Mouse (Mus musculus) adrenal gland, adult 8-10 months (tissue): ENCODE measurements around the gene Fam171a2. TPM values are rescaled to one million over a fixed set of nuclear protein-coding genes. Genes with fewer than 3 reads are reported as not detected.

Source experiments
- DNase-seq: peaks from one replicate; pipeline ENCODE4 v3.0.0; 2022
- total RNA-seq, 4 experiments: library from RNA; stranded (reverse); gene quantifications; 2 replicates each; pipeline ENCODE4 v1.2.4; 2022

Gene Fam171a2
- 1 to 10 TPM; 3.8 to 6.2 (median 5.0) TPM for total RNA-seq

- no peak for DNase-seq
Measured at GRCm38 (mm10) chr11:102447497-102447896, at the start of gene Fam171a2. Gene Fam171a2 (minus strand): TSS chr11:102447682.

GRCm38 (mm10) chr11:102496732-102497131, 49.2 kb upstream of the Fam171a2 start:
- DNase-seq, result no peak

- DNase-seq, result no peak
Measured at GRCm38 (mm10) chr11:102496206-102496605, 48.7 kb upstream of the Fam171a2 start.

GRCm38 (mm10) chr11:102495742-102496141, 48.3 kb upstream of the Fam171a2 start:
- no peak for DNase-seq

- no peak for DNase-seq
Measured at GRCm38 (mm10) chr11:102495114-102495513, 47.6 kb upstream of the Fam171a2 start.

- DNase-seq, result no peak
Measured at GRCm38 (mm10) chr11:102494063-102494650, 46.7 kb upstream of the Fam171a2 start.

- no peak for DNase-seq
Measured at GRCm38 (mm10) chr11:102493241-102493640, 45.8 kb upstream of the Fam171a2 start.

GRCm38 (mm10) chr11:102487901-102488300, 40.4 kb upstream of the Fam171a2 start:
- DNase-seq, result no peak

- no peak for DNase-seq
Measured at GRCm38 (mm10) chr11:102486733-102487386, 39.4 kb upstream of the Fam171a2 start.

GRCm38 (mm10) chr11:102481779-102482178, 34.3 kb upstream of the Fam171a2 start:
- no peak for DNase-seq

GRCm38 (mm10) chr11:102480897-102481296, 33.4 kb upstream of the Fam171a2 start:
- DNase-seq, result no peak

GRCm38 (mm10) chr11:102480111-102480510, 32.6 kb upstream of the Fam171a2 start:
- no peak for DNase-seq

GRCm38 (mm10) chr11:102479581-102479980, 32.1 kb upstream of the Fam171a2 start:
- no peak for DNase-seq

- DNase-seq, result no peak
Measured at GRCm38 (mm10) chr11:102478671-102479070, 31.2 kb upstream of the Fam171a2 start.

GRCm38 (mm10) chr11:102475027-102475426, 27.5 kb upstream of the Fam171a2 start:
- no peak for DNase-seq

- no peak for DNase-seq
Measured at GRCm38 (mm10) chr11:102469648-102470357, 22.3 kb upstream of the Fam171a2 start, which contains the start of gene Itga2b. Gene Itga2b (minus strand): TSS chr11:102470122.

GRCm38 (mm10) chr11:102467041-102467631, 19.7 kb upstream of the Fam171a2 start:
- DNase-seq, result peak; percentile 97

GRCm38 (mm10) chr11:102465713-102466436, 18.4 kb upstream of the Fam171a2 start:
- DNase-seq, result peak; percentile 77

- no peak for DNase-seq
Measured at GRCm38 (mm10) chr11:102464901-102465300, 17.4 kb upstream of the Fam171a2 start.

- DNase-seq, result no peak
Measured at GRCm38 (mm10) chr11:102461764-102462163, 14.3 kb upstream of the Fam171a2 start.

GRCm38 (mm10) chr11:102460541-102460940, 13.1 kb upstream of the Fam171a2 start:
- no peak for DNase-seq

GRCm38 (mm10) chr11:102455740-102456396, 8.4 kb upstream of the Fam171a2 start:
- no peak for DNase-seq
